Mouse (Mus musculus) spleen, adult 18-20 months (tissue): ENCODE measurements at regions not wholly inside any gene's neighbourhood (a gene's known extent, or its start where the extent isn't known, plus 50 kb on each side); places are given as distances from the start of the nearest gene placed in this dataset.
"Not testable (repeated sequence)": the region's sequence is repeated elsewhere in the genome, so short reads cannot be mapped to it uniquely, and the experiment has no call there.

Experiments used
- DNase-seq, 2 experiments: peaks; one replicate each; pipeline ENCODE4 v3.0.0; 2022; ENCODE audit warnings: mixed read lengths in 2 of 2

DNA sequence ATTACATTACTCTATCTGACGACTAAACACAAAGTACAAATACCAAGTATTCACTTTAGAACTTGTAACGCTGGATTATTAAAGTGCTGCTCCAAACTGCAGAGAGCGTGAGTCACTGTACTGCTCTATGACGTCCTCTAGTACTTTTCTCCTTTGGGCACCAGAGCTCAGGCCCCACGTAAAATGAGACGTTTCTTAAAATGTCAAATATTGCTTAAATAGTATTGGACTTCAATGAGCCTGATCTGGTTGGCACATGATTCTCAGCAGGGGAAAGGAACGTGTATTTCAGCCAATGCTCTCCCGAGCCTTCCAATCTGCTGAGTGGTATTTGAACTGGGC, 175.8 kb upstream of the Klf14 start:
- DNase-seq: no peak

- no peak for DNase-seq
These were observed 176.7 kb upstream of the Klf14 start for GRCm38 (mm10) chr6:31135580-31135979.

GRCm38 (mm10) chr6:31136895-31137294, 178.0 kb upstream of the Klf14 start:
- DNase-seq: no peak

- no peak for DNase-seq
These were observed 178.5 kb upstream of the Klf14 start for GRCm38 (mm10) chr6:31137351-31137750.

- no peak for DNase-seq
These were observed 181.1 kb upstream of the Klf14 start for GRCm38 (mm10) chr6:31140000-31140399.

- no peak for DNase-seq
These were observed 181.7 kb upstream of the Klf14 start for GRCm38 (mm10) chr6:31140593-31140992.

DNA sequence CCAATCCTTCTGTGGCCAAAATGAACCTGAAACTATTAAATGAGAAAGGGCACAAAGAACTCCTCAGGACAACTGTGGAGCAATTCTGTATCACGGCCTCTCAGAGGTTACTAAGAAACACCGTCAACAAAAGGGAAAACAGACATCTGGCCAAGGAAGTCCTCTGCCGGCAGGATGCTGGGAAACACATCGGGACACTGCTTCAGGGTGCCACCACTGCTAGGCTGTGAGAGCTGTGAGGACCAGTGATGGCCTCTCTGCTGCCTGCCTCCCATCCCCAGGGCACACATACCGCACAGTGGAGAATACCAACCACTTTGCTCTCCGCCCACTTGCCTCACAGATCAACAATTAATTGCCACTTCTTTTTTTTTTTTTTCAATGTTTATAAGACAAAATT, 182.6 kb upstream of the Klf14 start:
- no peak for DNase-seq

- not testable (repeated sequence) for DNase-seq
These were observed 183.7 kb upstream of the Klf14 start for GRCm38 (mm10) chr6:31142479-31143007.

DNA sequence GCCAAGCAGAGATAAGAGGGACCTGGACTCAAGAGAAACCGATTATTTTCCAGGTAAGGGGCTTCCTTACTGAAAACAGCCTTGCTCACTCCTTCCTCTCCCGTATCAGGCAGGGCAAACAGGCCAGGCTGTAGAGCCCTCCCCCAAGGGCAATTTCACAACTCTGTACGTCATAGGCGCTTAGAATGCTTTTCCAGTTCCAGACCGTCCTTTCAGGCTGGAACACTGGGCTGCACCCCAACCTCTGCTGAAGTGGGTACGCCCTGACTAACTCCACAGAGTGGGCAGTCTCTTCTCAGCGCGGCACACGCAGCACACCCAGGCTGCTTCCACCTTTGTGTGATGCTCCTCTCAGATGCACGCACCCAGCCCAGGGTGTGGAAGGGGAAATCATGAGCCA, 186.8 kb upstream of the Klf14 start:
- DNase-seq: no peak

DNA sequence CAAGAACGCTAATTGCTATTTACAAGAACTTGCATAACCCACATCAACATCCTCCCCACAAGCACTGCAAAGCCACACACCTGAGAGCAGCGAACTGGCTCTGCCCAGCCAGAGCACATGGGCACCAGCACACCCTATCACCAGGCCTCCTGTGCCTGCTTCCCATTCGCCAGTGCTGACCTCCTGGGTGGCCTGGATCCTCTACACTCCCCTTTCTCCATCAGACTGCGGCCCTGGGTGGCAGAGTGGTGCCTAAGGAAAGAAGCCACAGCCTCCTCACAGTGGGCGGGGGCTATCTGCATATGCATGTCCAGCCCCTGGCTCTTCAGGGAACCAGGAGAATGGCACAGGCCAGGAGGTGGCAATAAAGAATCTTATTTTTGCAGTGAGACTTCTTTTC, 187.9 kb upstream of the Klf14 start:
- DNase-seq: no peak

- no peak for DNase-seq
These were observed 188.8 kb upstream of the Klf14 start for GRCm38 (mm10) chr6:31147682-31148081.

GRCm38 (mm10) chr6:31148311-31148856, 189.5 kb upstream of the Klf14 start:
- DNase-seq: no peak

DNA sequence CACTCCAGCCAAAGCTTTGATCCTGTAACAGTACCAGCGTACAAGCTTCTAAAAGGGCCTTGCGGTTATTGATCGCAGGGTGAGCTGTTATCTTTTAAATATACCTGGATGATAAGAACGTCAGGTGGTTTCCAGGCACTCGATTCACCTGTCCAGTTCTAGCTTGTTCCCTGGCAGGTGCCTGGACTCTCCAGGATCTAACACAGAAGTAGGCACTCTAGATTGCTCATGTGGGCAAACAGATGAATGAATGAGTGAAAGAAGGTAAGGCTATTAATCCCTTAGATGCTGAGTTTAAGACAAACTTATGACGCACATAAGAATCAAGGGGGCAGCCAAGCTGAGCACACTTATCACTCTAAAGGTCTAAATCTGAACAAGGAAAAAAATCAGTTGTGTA, 190.3 kb upstream of the Klf14 start:
- no peak for DNase-seq

DNA sequence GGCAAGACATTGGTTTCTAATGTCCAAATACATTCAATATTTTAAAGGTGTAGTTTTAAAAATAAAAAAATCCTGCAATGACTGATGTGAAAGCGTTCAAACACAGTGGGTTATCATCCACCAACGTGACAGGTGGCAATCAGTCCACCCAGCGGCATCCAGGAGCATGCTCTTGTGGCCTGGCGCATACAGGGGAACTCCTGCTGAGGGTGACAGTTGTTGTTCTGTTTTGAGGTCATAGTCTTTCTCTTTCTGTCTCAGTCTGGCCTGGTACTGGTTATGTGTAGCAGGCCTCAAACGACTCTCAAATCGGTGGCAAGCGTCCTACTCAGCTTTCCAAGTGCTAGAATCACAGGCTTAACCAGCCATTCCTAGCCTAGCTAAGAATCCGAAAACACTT, 191.5 kb upstream of the Klf14 start:
- no peak for DNase-seq

DNA sequence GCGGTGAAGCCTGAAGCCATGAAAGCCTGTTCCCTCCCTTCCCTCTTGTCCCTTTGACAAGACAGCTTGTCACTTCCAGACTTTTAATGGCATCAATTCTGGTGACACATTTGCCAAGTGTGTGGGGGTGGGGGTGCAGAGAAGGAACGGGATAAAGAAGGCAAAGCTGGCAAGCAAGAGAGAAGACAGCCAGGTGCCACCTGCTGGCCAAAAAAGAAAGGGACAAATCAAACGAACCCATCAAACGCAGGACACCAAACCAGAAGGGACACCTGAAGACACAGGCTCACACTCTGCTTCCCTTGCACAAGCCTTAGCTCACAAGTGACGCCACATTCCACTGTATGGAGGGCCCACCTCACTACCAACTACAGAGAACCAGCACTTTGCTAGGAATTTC, 197.0 kb upstream of the Klf14 start:
- peak in 1 of 2 experiments; percentile 35 for DNase-seq

DNA sequence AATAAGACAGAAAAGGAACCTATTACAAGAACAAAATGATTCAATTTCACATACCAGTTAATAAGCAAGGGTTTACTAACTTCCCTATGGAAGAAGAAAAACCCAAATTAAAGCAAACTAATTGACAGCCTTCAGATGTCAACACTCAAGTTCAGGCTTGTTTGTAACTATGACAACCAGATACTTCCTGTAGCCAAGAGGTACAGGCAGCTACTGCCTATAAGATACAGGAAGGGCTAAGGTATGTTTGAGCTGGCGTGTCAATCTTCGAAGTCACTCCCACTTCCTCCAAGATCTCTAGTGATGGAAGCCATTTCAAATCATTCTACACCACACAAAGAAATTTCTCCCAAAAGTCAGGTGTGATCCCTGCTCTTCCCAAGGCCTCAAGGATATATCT, 198.1 kb upstream of the Klf14 start:
- DNase-seq: no peak

DNA sequence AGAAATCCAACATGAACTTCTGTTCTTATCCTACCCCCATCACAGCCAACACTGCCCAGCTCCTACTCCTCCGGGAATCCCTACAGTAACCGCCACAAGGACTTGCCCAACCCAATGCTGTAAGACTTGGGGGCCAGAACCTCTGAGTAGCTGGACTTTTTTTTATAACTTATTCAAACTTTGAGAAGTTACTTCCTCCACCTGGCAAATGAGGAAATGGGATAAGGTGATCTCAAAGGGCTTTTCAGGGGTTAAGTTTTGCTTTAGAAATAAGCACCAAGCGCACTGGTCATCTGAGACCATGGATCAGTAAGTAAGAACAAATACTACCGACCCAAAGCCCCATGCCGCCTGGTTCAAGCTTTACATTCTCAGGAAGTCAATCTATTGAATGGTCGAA, 198.6 kb upstream of the Klf14 start:
- DNase-seq: no peak

DNA sequence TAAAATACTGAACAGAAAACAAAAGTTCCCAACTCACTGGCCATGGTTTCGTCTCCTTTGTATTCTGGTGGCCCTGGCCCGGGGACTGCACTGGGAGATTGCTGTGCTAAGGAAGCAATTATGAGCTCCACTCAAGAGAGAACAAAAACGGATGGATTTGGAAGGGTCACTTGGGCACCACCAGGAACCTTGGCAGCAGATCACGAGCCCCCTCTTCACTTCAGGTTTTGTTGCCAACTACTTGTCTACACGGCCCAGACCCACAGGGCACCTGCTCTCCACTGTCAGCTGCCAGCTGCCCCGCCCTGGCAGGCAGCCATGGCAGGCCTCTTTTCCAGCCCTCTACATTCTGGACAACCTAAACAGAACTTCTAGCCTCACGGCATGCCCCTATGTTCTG, 199.8 kb upstream of the Klf14 start:
- DNase-seq: no peak

DNA sequence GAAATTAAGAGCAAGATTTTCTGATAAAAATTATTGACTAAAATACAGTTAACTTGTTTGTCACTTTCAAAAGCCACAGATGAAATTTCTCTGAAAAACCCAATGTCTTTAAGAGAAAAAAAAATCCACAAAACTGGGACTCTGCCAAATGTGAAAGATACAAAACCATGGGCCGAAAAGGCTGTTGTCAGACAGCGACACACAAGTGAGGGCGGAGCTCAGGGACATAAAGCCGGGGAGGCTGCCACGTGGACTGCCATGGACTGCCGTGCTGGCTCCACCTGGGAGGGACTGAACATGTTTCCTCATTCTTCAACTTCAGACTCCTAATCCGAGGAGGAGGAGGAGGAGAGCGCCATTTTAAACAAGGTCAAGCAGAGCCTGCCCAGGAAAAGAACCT, 200.4 kb upstream of the Klf14 start:
- DNase-seq: no peak

GRCm38 (mm10) chr6:31159935-31160670, 201.2 kb upstream of the Klf14 start:
- DNase-seq: no peak

GRCm38 (mm10) chr6:31161445-31162340, 202.8 kb upstream of the Klf14 start:
- no peak for DNase-seq

DNA sequence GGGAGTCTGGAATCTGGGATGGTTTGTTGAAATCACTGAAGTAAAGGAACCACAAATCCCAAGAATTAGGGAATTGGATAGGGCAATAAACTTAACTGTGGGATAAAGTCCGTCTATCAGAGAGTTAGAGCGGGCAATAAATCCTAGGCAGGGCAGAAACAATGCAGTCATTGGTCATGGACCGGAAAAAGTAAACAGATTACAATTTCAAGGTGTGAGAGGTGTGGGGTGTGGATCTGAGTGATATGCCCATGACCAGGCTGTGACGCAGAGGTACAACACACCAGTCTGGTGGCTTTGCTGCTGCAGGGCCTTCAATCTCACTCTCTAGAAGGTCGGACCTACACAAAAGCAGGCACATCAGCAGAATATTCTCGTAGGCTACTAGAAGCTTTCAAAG, 206.1 kb upstream of the Klf14 start:
- DNase-seq: no peak

DNA sequence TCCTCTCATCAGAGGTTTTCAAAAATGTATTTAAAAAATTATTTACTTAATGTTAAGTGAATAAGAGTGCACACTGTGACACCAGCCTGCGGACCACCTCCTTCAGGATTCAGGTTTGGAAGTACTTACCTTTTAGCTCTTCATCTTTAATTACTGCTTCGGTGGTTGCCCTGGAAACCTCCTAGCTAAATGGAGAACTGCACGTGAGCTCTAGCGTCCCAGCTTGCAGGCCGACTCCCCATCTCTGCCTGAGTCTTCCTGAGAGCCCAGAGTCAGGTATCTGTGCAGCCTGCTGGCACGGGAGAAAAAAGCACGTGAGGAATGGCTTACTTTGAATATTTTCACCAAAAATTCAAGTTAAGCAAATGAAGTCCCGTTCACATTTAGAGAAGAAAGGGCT, 207.5 kb upstream of the Klf14 start:
- no peak for DNase-seq

DNA sequence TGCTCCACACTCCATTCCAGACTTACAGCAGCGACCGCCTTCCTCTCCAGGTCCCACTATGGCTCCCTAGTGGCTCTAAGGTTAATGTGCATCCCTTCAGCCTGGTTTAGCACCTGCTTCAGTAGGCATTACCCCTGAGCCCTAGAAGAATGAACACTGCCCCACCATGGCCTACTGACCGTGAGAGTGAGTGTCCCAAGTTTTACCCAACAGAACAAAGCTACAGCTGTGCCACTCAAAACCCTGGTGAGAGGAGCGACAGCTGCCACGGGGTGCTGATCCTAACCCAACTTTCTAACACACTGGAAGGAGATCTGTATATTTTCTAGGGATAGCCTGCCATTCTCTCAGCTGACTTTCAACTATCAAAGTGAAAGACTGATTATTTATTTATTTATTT, 208.9 kb upstream of the Klf14 start:
- DNase-seq: no peak
